Mouse (Mus musculus) olfactory bulb, adult 2 months (tissue): ENCODE measurements around the gene Reep1. TPM values are rescaled to one million over a fixed set of nuclear protein-coding genes. Genes with fewer than 3 reads are reported as not detected.

Experiments
- H3K27ac ChIP-seq: fragments of 200-500 bp; 2 replicates; pipeline ENCODE4 v1.5.1; 2012; ENCODE audit warnings: low read depth, low read length; ENCODE audit not compliant: insufficient read depth
- H3K4me1 ChIP-seq: fragments of 200-500 bp; 2 replicates; pipeline ENCODE4 v1.6.1; 2012; ENCODE audit warnings: low read length; ENCODE audit not compliant: control insufficient read depth, insufficient read depth
- H3K4me3 ChIP-seq: fragments of 200-500 bp; 2 replicates; pipeline ENCODE4 v1.5.1; 2012; ENCODE audit warnings: mild to moderate bottlenecking, low read depth, low read length, moderate library complexity; ENCODE audit not compliant: insufficient read depth
- CTCF ChIP-seq: fragments of 200-500 bp; IDR thresholded peaks from 2 replicates; pipeline ENCODE4 v1.5.1; 2012; ENCODE audit warnings: low read depth, mild to moderate bottlenecking, low read length, moderate library complexity; ENCODE audit not compliant: insufficient read depth
- POLR2A ChIP-seq: fragments of 200-500 bp; IDR thresholded peaks from 2 replicates; pipeline ENCODE4 v1.6.1; 2012; ENCODE audit warnings: mild to moderate bottlenecking, low read depth, low read length, moderate library complexity; ENCODE audit not compliant: insufficient read depth
- WGBS: fragments of 180-500 bp; shearing (Covaris S2); methylation state at CpG from one replicate; pipeline ENCODE4 v1.1.7; 2018; 5-methylcytosine and 5-hydroxymethylcytosine counted together
- polyA plus RNA-seq: library from polyadenylated mRNA; stranded (reverse); fragments of >200 nt; gene quantifications from 2 replicates; pipeline ENCODE4 v1.2.4, GENCODE M21; 2012; ENCODE audit warnings: low replicate concordance; ENCODE audit not compliant: missing spikeins, insufficient read depth, insufficient read length

The Reep1 gene
- polyA plus RNA-seq, 1 experiment, result not detected

DNA sequence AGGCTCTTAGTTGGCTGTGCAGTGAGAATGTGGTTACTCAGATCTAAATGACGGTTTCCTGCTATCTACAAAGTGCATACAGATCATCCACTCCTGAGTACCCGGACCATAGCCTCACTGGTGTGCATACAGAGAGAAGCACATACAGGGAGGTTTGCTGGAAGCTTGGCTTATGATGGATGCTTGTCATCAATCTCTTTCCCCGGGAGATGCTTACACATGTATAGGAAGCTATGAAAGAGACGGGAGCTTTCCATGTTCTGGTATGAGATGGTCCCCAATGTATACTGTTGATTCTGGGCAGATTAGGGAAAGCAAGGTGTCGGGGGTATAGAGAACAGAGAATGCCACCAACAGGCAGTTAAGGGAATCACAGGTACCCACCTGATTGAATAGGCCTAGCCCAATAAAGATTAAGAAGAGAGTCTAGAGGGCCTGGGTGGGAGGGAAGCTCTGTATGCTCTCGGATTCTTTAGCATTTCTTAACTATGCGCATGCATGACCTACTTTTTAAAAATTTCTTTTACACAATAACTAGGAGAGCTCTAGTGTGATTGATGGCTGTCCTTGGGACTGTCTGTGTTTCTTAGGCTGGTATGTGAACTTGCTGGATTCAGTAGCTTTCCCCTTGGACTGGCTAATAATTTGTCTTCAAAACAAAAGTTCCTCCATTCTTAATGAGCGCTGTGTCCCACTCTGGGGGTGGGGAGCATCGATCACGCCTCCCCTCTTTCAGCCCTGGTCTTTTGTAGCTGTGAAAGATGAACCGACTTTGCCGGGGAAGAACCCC, 62.7 kb downstream of the Reep1 start:
- no peak overlapping the region for H3K27ac ChIP-seq
- no peak for TF ChIP-seq CTCF
- no peak for TF ChIP-seq POLR2A

GRCm38 (mm10) chr6:71770856-71771255, 63.5 kb downstream of the Reep1 start:
- TF ChIP-seq CTCF, result no peak
- no peak for TF ChIP-seq POLR2A

More for the DNA sequence above, 62.7 kb downstream of the Reep1 start:
- WGBS, result 70% methylated on average over 12 of the region's 12 CpGs
- Histone ChIP-seq H3K4me1 (peaks cover 5% of the 10 kb centered on the region), H3K4me3 (no peak overlapping the region)

DNA sequence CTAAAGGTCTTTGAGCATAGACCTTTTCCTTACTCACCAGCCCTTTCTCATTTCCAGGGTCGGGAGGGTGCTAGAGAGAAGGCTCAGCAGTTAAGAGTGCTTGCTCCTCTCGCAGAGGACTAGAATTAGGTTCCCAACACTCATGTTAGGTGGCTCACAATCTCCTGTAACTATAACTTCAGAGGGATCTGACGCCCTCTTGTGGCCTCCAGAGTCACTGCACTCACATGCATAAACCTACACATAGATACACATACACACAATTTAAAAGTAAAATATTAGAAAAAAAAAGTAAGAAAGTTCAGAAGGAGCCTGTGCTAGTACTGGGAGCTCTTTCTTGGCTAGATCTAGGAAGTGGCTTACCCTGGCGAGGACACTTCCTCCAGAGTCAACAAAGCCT, 63.9 kb downstream of the Reep1 start:
- no peak for TF ChIP-seq POLR2A
- no peak for TF ChIP-seq CTCF
- WGBS, result 93% methylated on average over 4 of the region's 4 CpGs
- no peak overlapping the region for H3K27ac ChIP-seq
- no peak overlapping the region for H3K4me3 ChIP-seq
- H3K4me1 ChIP-seq, result peaks cover 5% of the 10 kb centered on the region

More at GRCm38 (mm10) chr6:71770856-71771255, 63.5 kb downstream of the Reep1 start:
- Histone ChIP-seq H3K27ac (no peak overlapping the region), H3K4me1 (peaks cover 5% of the 10 kb centered on the region), H3K4me3 (no peak overlapping the region)
- WGBS, result 96% methylated on average over 4 of the region's 4 CpGs

GRCm38 (mm10) chr6:71772156-71772555, 64.8 kb downstream of the Reep1 start:
- Histone ChIP-seq H3K4me3 (no peak overlapping the region), H3K27ac (no peak overlapping the region), H3K4me1 (peaks cover 5% of the 10 kb centered on the region)
- WGBS, result 76% methylated on average over 6 of the region's 6 CpGs
- TF ChIP-seq CTCF (no peak), POLR2A (no peak)

GRCm38 (mm10) chr6:71772636-71773208, 65.4 kb downstream of the Reep1 start:
- no peak for TF ChIP-seq CTCF
- TF ChIP-seq POLR2A, result no peak
- H3K4me1 ChIP-seq, result peaks cover 5% of the 10 kb centered on the region
- H3K27ac ChIP-seq, result peak overlapping the region; percentile 23; the same call in 1 of the 2 replicates
- whole genome bisulfite sequencing, result 77% methylated on average over 7 of the region's 7 CpGs
- no peak overlapping the region for H3K4me3 ChIP-seq

DNA sequence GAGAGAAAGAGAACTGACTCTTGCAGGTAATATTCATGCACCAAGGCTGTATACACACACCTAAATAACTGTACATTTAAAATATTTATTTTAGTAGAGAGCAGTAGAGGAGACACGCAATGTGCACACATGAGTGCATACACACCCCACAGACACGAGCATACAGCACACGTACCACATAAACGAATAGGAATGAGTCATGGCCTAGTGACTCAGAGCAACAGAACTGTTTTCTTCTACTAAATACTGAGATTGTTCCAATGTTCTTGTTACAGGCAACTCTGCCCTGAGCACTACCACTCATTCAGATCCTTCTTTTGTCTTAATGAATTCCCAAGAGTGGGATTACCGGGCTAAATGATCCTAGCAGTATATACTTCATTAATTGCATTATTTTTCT, 70.7 kb downstream of the Reep1 start:
- H3K4me3 ChIP-seq, result no peak overlapping the region
- no peak overlapping the region for H3K27ac ChIP-seq
- TF ChIP-seq POLR2A, result no peak
- no peak for TF ChIP-seq CTCF
- 30% methylated on average over 5 of the region's 5 CpGs for WGBS
- peaks cover 4% of the 10 kb centered on the region; the same call in 1 of the 2 replicates for H3K4me1 ChIP-seq

DNA sequence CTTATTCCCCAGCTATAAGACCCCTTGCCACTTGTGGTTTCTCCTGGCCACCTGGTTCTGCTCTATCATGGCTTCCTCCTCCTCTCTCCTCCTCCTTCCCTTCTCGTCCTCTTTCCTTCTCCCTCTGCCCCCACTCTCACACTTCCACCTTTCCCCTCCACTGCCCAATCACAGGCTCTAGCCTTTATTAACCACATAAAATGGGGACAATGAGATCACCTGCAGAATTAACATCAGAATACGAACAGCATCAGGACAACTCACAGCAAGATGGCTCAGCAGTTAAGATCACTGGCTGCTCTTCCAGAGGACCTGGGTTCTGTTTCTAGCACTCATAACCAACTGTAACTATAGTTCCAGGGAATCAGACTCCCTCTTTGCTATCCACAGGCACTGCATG, 72.5 kb downstream of the Reep1 start:
- no peak for TF ChIP-seq CTCF
- no peak for TF ChIP-seq POLR2A
- no peak overlapping the region for H3K27ac ChIP-seq
- H3K4me3 ChIP-seq, result no peak overlapping the region
- WGBS, result 67% methylated on average over 2 of the region's 2 CpGs
- H3K4me1 ChIP-seq, result peaks cover 6% of the 10 kb centered on the region; the same call in 1 of the 2 replicates

DNA sequence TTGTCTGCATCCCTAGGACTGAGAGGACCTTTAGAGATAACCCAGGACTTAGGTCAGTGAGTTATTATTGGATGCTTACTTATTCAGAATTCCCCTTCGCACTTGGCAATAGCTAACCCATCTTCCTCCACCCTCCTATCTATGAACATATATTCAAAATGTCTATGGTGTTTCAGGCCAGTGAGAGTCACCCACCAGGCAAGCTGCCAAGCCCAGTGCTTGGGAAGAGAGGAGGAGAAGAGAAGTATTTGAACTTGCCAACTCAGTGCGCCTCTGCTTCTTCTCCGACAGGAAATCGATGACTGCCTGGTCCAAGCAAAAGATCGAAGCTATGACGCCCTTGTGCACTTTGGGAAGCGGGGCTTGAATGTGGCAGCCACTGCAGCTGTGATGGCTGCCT, 73.1 kb downstream of the Reep1 start:
- no peak overlapping the region for H3K27ac ChIP-seq
- no peak overlapping the region for H3K4me3 ChIP-seq
- WGBS, result 78% methylated on average over 7 of the region's 7 CpGs
- H3K4me1 ChIP-seq, result peaks cover 6% of the 10 kb centered on the region; the same call in 1 of the 2 replicates
- TF ChIP-seq CTCF, result no peak
- no peak for TF ChIP-seq POLR2A

DNA sequence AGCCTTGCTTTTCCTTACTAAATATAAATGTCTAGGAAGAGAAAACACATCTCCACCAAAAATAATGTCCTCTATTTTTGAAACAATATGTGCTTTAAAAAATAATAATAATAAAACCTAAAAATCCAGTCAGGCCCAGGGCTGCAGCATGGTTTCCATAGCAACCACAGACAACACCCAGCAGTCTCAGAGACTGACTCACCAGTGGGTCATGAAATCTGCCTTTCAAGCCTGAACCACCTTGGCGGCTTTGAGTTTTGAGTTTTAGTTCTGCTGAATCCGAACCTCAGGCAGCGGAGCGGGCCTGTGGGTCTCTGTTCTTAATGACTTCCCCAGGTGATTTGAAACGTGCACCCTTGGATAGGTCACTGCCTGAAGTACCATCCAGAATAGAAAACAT, 75.8 kb downstream of the Reep1 start:
- Histone ChIP-seq H3K4me1 (peaks cover 8% of the 10 kb centered on the region; the same call in 1 of the 2 replicates), H3K4me3 (no peak overlapping the region), H3K27ac (no peak overlapping the region)
- TF ChIP-seq CTCF (no peak), POLR2A (no peak)
- 86% methylated on average over 5 of the region's 5 CpGs for WGBS
